Mouse (Mus musculus) gastrocnemius, postnatal 10 days (tissue): ENCODE measurements around the gene Fanci. TPM values are rescaled to one million over a fixed set of nuclear protein-coding genes. Genes with fewer than 3 reads are reported as not detected.

Source experiments
- total RNA-seq, 2 experiments: library from RNA; stranded (reverse); gene quantifications; 2 replicates each; pipeline ENCODE4 v1.2.3; 2021

The Fanci gene
- total RNA-seq, 2 experiments from 2014 or later: 1.4 to 1.5 TPM

Other genes with a start within 250 kb of the Fanci start
- 10 to 100 TPM; 75.9 to 82.3 TPM for gene Mfge8, start 242.9 kb upstream of the Fanci start, total RNA-seq
- 10 to 100 TPM; 14.4 to 18.6 TPM for gene Abhd2, start 118.7 kb upstream of the Fanci start, total RNA-seq
- gene Rlbp1, start 4.9 kb upstream of the Fanci start, total RNA-seq: not detected
- 10 to 100 TPM; 36.6 to 44.9 TPM for gene Polg, start 74.4 kb downstream of the Fanci start, total RNA-seq
- gene Rhcg, start 225.7 kb downstream of the Fanci start, total RNA-seq: not detected